Mouse (Mus musculus): ENCODE measurements around the gene Kcnk4. TPM values are rescaled to one million over a fixed set of nuclear protein-coding genes. Genes with fewer than 3 reads are reported as not detected.

The Kcnk4 gene
- polyA plus RNA-seq, 1 experiment from 2014 or later: 0.18 TPM

DNA sequence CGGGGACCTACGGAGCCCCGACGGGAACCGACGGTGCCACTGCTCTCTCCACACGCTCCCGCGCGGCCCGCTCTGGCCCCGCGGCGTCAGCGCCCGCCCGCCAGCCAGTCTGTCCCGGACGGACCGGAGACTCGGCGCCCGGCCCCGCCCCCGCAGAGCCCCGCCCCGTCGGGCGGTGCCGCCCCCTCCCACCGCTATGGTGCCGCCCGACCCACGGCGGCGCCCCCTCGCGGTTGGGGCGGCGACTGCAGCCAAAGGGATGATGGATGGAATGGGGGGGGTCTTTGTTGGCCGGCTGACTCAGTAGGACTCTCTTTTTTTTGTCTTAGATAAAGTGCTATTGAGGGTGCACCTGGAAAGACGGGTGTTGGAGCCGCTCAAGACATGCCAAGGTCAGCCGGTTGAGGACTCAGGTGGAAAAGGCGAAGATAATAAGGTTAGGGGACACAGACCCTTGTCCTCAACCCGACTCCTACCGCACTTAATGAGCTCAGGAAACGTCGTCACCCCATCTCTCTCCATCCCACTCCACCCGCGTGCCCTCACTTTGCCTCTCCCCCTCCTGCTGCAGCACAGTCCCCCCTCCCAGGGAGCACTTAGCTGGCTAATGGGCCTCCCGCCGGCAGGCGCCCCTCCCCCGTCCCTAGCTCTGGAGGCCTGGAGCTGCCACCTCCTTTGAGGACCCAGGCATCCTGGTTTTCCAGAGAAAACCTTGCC lies 35.5 kb upstream of the Kcnk4 start:
- Histone ChIP-seq H3K9ac (ENCODE audit: low read depth, low read length) (peak overlapping the region; percentile 76), H3K27ac (ENCODE audit: low read depth, low read length) (peak overlapping the region; percentile 45), H3K27me3 (replicated peaks; ENCODE audit: control insufficient read depth, insufficient read depth, low read length) (no peaks in the 10 kb centered on the region), H3K4me1 (replicated peaks; ENCODE audit: control insufficient read depth, insufficient read depth, low read length) (peaks cover 49% of the 10 kb centered on the region), H3K36me3 (ENCODE audit: control insufficient read depth, insufficient read depth, low read length) (peaks cover 7% of the 10 kb centered on the region; the same call in 1 of the 2 replicates), H3K9me3 (ENCODE audit: control insufficient read depth, low read length) (no peaks in the 10 kb centered on the region), H3K4me2 (peak overlapping the region; percentile 92), H3K4me3 (ENCODE audit: low read depth, low read length) (peak overlapping the region; percentile 75)
- DNase-seq (ENCODE audit: low spot score): peak; percentile 84
- ATAC-seq (replicated peaks; ENCODE audit: low FRiP score): peak; percentile 75
- WGBS: under 1% methylated on average over 53 of the region's 55 CpGs

DNA sequence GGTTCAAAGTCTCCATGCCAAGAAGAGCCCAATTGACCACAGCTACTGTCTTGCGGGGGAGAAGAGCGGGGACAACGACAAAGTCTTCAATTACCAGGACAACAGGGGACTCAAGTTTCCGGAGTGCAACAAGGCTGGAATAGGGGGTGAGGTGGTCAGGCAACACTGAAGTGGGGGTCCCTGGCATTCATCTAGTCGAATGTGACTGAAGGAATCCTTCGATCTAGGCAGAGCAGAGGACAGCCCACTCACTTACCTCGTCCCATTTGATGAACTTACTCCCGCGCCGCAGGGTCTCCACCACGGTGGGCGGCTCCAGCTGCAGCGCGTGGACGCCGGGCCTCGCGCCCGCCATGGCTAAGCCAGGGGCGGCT lies 35.0 kb upstream of the Kcnk4 start:
- peak overlapping the region; percentile 75 for H3K4me3 ChIP-seq (ENCODE audit: low read depth, low read length)
- DNase-seq (ENCODE audit: low spot score) (no peak), ATAC-seq (replicated peaks; ENCODE audit: low FRiP score) (no peak)
- peaks cover 9% of the 10 kb centered on the region; the same call in 1 of the 2 replicates for H3K36me3 ChIP-seq (ENCODE audit: control insufficient read depth, insufficient read depth, low read length)
- no peaks in the 10 kb centered on the region for H3K27me3 ChIP-seq (replicated peaks; ENCODE audit: control insufficient read depth, insufficient read depth, low read length)
- no peaks in the 10 kb centered on the region for H3K9me3 ChIP-seq (ENCODE audit: control insufficient read depth, low read length)
- under 1% methylated on average over 20 of the region's 20 CpGs for WGBS
- H3K4me2 ChIP-seq: peak overlapping the region; percentile 92
- peaks cover 49% of the 10 kb centered on the region for H3K4me1 ChIP-seq (replicated peaks; ENCODE audit: control insufficient read depth, insufficient read depth, low read length)
- H3K9ac ChIP-seq (ENCODE audit: low read depth, low read length): peak overlapping the region; percentile 76
- H3K27ac ChIP-seq (ENCODE audit: low read depth, low read length): peak overlapping the region; percentile 32; the same call in 1 of the 2 replicates

DNA sequence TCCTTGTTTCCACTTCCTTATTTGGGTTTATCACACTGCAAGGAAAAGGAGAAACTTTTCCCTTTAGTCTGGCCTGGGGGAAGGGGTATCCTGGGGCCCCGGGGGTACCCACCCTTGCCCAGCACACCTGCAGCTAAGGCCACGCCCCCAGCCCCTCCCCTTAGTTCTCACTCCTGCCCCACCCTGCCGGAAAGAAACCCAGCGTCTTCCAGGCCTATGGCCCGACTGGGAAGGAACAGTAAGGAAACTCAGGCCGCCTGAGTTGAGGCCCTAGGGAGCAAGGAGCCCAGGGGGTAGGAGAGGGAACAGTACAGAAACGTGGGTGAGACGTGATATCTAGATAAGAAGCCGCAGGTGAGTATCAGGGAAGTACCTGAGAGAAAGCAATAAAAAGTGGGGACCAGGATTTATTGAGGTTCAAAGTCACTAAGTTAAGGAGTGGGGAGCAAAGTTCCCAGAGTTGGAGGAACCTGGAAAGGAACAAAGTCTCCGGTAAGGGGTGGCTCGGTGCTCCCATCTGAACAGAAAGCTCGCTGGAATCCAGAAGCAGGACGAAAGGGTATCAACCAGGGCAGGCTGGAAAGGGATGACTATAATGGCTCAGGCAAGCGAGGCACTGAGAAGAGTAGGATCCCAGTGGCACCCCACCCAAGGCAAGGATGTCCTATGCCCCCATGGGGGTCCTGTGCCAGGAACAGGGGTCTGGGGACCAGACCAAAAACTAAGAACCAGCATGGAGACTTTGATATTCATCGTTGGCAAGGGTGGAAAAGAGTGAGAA lies 34.4 kb upstream of the Kcnk4 start:
- H3K27ac ChIP-seq (ENCODE audit: low read depth, low read length): no peak overlapping the region
- DNase-seq (ENCODE audit: low spot score): no peak

DNA sequence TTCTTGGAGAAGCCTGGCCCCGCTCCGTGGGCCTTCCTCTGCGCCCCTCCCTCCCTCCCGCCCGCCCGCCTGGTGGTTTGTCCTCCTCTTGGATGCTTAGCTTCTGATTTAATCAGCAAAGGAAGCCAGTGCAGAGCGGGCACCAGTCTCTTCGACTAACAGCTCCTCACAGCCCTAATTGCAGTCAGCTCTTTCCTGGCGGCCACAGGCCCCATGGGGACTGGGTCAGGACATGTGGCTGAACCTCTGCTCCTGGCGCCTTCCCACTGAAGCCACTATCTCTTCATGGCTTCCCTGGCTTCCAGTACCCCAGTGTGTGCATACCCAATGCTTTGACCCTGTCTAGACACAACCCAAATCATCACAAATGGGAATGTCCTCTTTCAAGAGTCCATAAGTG lies 22.1 kb upstream of the Kcnk4 start:
- Histone ChIP-seq H3K4me2 (no peak overlapping the region), H3K36me3 (ENCODE audit: control insufficient read depth, insufficient read depth, low read length) (peaks cover 36% of the 10 kb centered on the region), H3K4me3 (ENCODE audit: low read depth, low read length) (no peak overlapping the region), H3K9me3 (ENCODE audit: control insufficient read depth, low read length) (no peaks in the 10 kb centered on the region), H3K9ac (ENCODE audit: low read depth, low read length) (no peak overlapping the region), H3K27ac (ENCODE audit: low read depth, low read length) (no peak overlapping the region), H3K4me1 (replicated peaks; ENCODE audit: control insufficient read depth, insufficient read depth, low read length) (peaks cover 13% of the 10 kb centered on the region), H3K27me3 (replicated peaks; ENCODE audit: control insufficient read depth, insufficient read depth, low read length) (no peaks in the 10 kb centered on the region)
- DNase-seq (ENCODE audit: low spot score) (no peak), ATAC-seq (replicated peaks; ENCODE audit: low FRiP score) (no peak)
- WGBS: 82% methylated on average over 10 of the region's 10 CpGs

More for the DNA sequence above, 34.4 kb upstream of the Kcnk4 start:
- no peak for ATAC-seq (replicated peaks; ENCODE audit: low FRiP score)
- 9% methylated on average over 15 of the region's 15 CpGs for WGBS
- H3K9ac ChIP-seq (ENCODE audit: low read depth, low read length): peak overlapping the region; percentile 76
- H3K9me3 ChIP-seq (ENCODE audit: control insufficient read depth, low read length): no peaks in the 10 kb centered on the region
- H3K27me3 ChIP-seq (replicated peaks; ENCODE audit: control insufficient read depth, insufficient read depth, low read length): no peaks in the 10 kb centered on the region
- H3K4me3 ChIP-seq (ENCODE audit: low read depth, low read length): peak overlapping the region; percentile 75
- peaks cover 12% of the 10 kb centered on the region; the same call in 1 of the 2 replicates for H3K36me3 ChIP-seq (ENCODE audit: control insufficient read depth, insufficient read depth, low read length)
- peaks cover 44% of the 10 kb centered on the region for H3K4me1 ChIP-seq (replicated peaks; ENCODE audit: control insufficient read depth, insufficient read depth, low read length)
- H3K4me2 ChIP-seq: peak overlapping the region; percentile 92

DNA sequence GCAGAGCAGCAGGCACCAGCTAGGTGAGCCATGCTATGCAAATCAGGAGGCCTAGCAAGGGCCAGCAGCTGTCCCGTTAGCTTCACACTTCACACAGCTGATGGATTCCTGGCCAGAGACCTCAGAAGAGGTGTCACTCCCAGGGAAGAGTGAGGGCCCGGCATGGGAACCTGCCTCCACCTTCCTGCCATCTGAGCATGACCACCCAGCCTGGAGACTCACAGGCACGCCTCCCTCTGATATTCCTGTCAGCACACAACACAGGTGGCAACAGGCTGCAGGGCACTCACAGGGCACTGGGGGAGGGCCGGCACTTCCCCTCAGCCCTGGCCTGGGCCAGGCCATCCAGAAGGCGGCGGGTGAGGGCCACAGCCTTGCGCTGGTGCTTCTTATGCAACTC lies 21.1 kb upstream of the Kcnk4 start:
- ATAC-seq (replicated peaks; ENCODE audit: low FRiP score) (no peak), DNase-seq (ENCODE audit: low spot score) (no peak)
- Histone ChIP-seq H3K9me3 (ENCODE audit: control insufficient read depth, low read length) (no peaks in the 10 kb centered on the region), H3K27ac (ENCODE audit: low read depth, low read length) (no peak overlapping the region), H3K9ac (ENCODE audit: low read depth, low read length) (no peak overlapping the region), H3K27me3 (replicated peaks; ENCODE audit: control insufficient read depth, insufficient read depth, low read length) (no peaks in the 10 kb centered on the region), H3K36me3 (ENCODE audit: control insufficient read depth, insufficient read depth, low read length) (peaks cover 32% of the 10 kb centered on the region), H3K4me3 (ENCODE audit: low read depth, low read length) (no peak overlapping the region), H3K4me1 (replicated peaks; ENCODE audit: control insufficient read depth, insufficient read depth, low read length) (peaks cover 14% of the 10 kb centered on the region), H3K4me2 (no peak overlapping the region)
- 85% methylated on average over 7 of the region's 7 CpGs for WGBS

DNA sequence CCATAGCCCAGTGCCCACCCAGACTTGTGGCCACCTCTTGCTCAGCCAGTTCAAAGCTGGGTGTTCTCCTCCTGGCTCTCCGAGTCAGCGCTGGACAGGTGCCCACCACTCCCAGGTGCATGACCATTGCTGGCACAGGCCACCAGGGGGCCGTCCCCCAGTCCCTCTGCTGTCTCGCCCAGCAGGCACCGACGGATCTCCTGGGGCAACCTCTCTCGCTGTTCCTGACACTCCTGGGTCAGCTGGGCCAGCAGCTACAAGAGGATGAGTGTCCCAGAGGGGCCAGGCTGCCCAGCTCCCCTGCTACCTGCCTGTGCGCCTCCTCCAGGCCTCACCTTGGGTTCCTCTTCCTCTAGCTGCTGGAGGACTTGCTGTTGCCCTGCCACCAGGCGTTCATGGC lies 19.7 kb upstream of the Kcnk4 start:
- Histone ChIP-seq H3K4me3 (ENCODE audit: low read depth, low read length) (no peak overlapping the region), H3K36me3 (ENCODE audit: control insufficient read depth, insufficient read depth, low read length) (peaks cover 20% of the 10 kb centered on the region), H3K27ac (ENCODE audit: low read depth, low read length) (no peak overlapping the region; the same call in 1 of the 2 replicates), H3K4me1 (replicated peaks; ENCODE audit: control insufficient read depth, insufficient read depth, low read length) (peaks cover 27% of the 10 kb centered on the region), H3K9me3 (ENCODE audit: control insufficient read depth, low read length) (no peaks in the 10 kb centered on the region), H3K27me3 (replicated peaks; ENCODE audit: control insufficient read depth, insufficient read depth, low read length) (no peaks in the 10 kb centered on the region), H3K4me2 (no peak overlapping the region), H3K9ac (ENCODE audit: low read depth, low read length) (no peak overlapping the region)
- no peak for ATAC-seq (replicated peaks; ENCODE audit: low FRiP score)
- no peak for DNase-seq (ENCODE audit: low spot score)
- WGBS: 72% methylated on average over 9 of the region's 9 CpGs

DNA sequence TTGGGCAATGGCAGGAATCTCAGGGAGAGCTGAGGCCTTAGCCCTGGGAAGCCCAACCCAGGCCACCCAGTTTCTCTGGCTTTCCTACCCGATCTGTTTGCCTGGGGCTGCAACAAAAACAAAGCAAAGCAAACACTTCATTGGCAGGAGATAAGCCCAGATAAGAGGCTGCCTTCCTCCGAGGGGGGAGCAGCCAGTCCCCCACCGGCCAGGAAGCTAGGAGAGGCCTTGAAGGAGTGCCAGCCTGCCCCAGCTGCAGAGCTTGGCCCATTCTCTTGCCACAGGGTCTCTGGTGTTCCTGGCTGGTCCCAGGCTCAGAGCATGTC lies 18.4 kb upstream of the Kcnk4 start:
- H3K4me2 ChIP-seq: peak overlapping the region; percentile 98
- no peaks in the 10 kb centered on the region for H3K27me3 ChIP-seq (replicated peaks; ENCODE audit: control insufficient read depth, insufficient read depth, low read length)
- H3K36me3 ChIP-seq (ENCODE audit: control insufficient read depth, insufficient read depth, low read length): peaks cover 16% of the 10 kb centered on the region
- ATAC-seq (replicated peaks; ENCODE audit: low FRiP score) (no peak), DNase-seq (ENCODE audit: low spot score) (no peak)
- WGBS: 4% methylated on average over 3 of the region's 3 CpGs
- peaks cover 27% of the 10 kb centered on the region for H3K4me1 ChIP-seq (replicated peaks; ENCODE audit: control insufficient read depth, insufficient read depth, low read length)
- peak overlapping the region; percentile 89 for H3K9ac ChIP-seq (ENCODE audit: low read depth, low read length)
- peak overlapping the region; percentile 98 for H3K27ac ChIP-seq (ENCODE audit: low read depth, low read length)
- no peaks in the 10 kb centered on the region for H3K9me3 ChIP-seq (ENCODE audit: control insufficient read depth, low read length)
- peak overlapping the region; percentile 64 for H3K4me3 ChIP-seq (ENCODE audit: low read depth, low read length)

DNA sequence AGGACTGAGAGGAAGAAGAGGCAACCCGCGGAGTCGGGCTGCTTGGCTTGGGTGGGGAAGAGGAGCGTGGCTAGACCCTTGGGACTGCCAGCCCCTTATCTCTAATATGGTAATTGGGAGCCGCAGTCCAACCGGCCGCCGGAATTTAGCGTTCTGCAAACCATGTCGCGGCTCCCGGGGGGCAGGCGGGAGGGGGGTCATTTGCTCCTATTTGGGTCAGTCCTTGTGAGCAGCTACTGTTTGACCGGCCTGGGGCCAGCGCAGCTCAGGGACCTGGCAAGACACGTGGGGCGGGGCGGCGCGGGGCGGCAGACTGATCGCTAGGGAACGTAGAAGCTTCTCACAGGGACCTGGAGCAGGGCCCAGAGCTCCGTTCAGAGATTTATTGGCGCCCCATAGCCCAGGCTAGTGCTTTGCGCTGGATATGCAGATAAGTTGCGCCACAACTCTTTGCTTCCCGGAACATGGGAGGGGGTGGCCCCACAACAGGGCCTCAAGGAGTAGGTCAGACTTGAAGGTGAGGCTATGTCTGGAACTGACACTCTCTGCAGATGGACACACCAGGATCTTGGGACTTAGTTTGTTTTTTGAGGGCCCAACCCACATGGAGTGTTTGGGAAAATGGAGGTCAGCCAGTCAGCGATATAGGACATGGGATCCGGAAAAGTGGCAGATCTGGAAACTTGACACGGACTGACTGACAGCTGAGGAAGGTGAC lies 17.8 kb upstream of the Kcnk4 start:
- WGBS: 2% methylated on average over 31 of the region's 31 CpGs
- peak; percentile 77 for DNase-seq (ENCODE audit: low spot score)
- H3K27me3 ChIP-seq (replicated peaks; ENCODE audit: control insufficient read depth, insufficient read depth, low read length): no peaks in the 10 kb centered on the region
- H3K4me1 ChIP-seq (replicated peaks; ENCODE audit: control insufficient read depth, insufficient read depth, low read length): peaks cover 27% of the 10 kb centered on the region
- peak overlapping the region; percentile 64 for H3K4me3 ChIP-seq (ENCODE audit: low read depth, low read length)
- H3K4me2 ChIP-seq: peak overlapping the region; percentile 98
- H3K27ac ChIP-seq (ENCODE audit: low read depth, low read length): peak overlapping the region; percentile 98
- H3K9me3 ChIP-seq (ENCODE audit: control insufficient read depth, low read length): no peaks in the 10 kb centered on the region
- peak; percentile 51 for ATAC-seq (replicated peaks; ENCODE audit: low FRiP score)
- peaks cover 15% of the 10 kb centered on the region for H3K36me3 ChIP-seq (ENCODE audit: control insufficient read depth, insufficient read depth, low read length)
- H3K9ac ChIP-seq (ENCODE audit: low read depth, low read length): peak overlapping the region; percentile 89

All from liver, embryonic 11.5 days (tissue).